Mouse (Mus musculus): ENCODE results near the gene Spcs3. TPM values are rescaled to one million over a fixed set of nuclear protein-coding genes. Genes with fewer than 3 reads are reported as not detected.

The Spcs3 gene
- polyA plus RNA-seq, 1 experiment, result 23.3 TPM

DNA sequence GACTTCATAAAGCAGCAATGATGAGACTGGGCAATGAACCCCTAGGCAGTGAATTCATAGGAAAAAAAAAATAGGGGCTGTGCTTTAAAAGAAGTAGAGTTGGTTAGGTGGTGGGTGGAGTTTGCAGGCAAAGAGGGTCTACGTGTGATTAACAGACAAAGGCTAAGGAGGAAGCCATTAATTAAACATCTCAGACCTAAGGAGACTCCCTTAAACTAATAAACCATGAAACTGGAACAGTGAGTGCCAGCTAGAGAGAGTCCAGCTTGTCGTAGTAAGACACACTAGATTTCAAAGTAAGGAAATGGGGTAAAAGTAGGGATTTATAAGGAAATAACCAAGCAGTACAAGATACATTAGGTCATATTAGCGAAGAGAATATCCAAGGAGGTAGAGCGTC, 41.4 kb downstream of the Spcs3 start:
- Histone ChIP-seq H3K4me3 (replicated peaks) (no peak overlapping the region), H3K27me3 (replicated peaks) (peaks cover 21% of the 10 kb centered on the region), H3K9me3 (no peaks in the 10 kb centered on the region), H3K36me3 (replicated peaks; ENCODE audit: low read length) (no peaks in the 10 kb centered on the region), H3K4me1 (peaks cover 17% of the 10 kb centered on the region)
- TF ChIP-seq GATA1 (IDR thresholded peaks at IDR 0.05; ENCODE audit: borderline replicate concordance, low read length) (no peak), FLI1 (IDR thresholded peaks at IDR 0.05; ENCODE audit: low read length) (no peak)

- peaks cover 11% of the 10 kb centered on the region for H3K4me1 ChIP-seq
- TF ChIP-seq FLI1 (IDR thresholded peaks at IDR 0.05; ENCODE audit: low read length), result no peak
- no peak for TF ChIP-seq GATA1 (IDR thresholded peaks at IDR 0.05; ENCODE audit: borderline replicate concordance, low read length)
- peaks cover 21% of the 10 kb centered on the region for H3K27me3 ChIP-seq (replicated peaks)
- H3K4me3 ChIP-seq (replicated peaks), result peak overlapping the region; percentile 73
- H3K9me3 ChIP-seq, result no peaks in the 10 kb centered on the region
- H3K36me3 ChIP-seq (replicated peaks; ENCODE audit: low read length), result no peaks in the 10 kb centered on the region
Measured at GRCm38 (mm10) chr8:54486555-54487273, 43.1 kb downstream of the Spcs3 start.

Other genes starting within 250 kb of the Spcs3 start
- 0.37 TPM in 1 of 2 replicates, not detected in the other for gene Asb5, start 418 bp downstream of the Spcs3 start, polyA plus RNA-seq (2012; ENCODE audit: insufficient read depth, low replicate concordance)
- gene Spata4, start 70.8 kb upstream of the Spcs3 start, polyA plus RNA-seq (2012; ENCODE audit: insufficient read depth, low replicate concordance), result not detected in 2 replicates